Mouse (Mus musculus) v-Abl transformed pro-B cells (cell line): Measurements from ENCODE around the gene Skap1.

Source experiments
- in situ Hi-C, 2 experiments: fragments of 400-800 bp; cut with MboI; formaldehyde crosslinking; loops; one replicate each; pipeline ENCODE4 v1.15.1; 2025; ENCODE audit not compliant: unreplicated experiment in 2 of 2

The Skap1 gene

GRCm38 (mm10) chr11:96463986-96464715 is at the start of gene Skap1:
Gene Skap1 (plus strand): TSS chr11:96464593.
- in situ Hi-C loops = no loop called here

GRCm38 (mm10) chr11:96421074-96421473 is 43.3 kb upstream of the Skap1 start:
- in situ Hi-C loops = no loop called here

GRCm38 (mm10) chr11:96421517-96422265 is 42.7 kb upstream of the Skap1 start:
- in situ Hi-C loops = no loop called here

- in situ Hi-C loops = no loop called here
Observed at GRCm38 (mm10) chr11:96425193-96425592, 39.2 kb upstream of the Skap1 start.

GRCm38 (mm10) chr11:96426191-96426590 is 38.2 kb upstream of the Skap1 start:
- in situ Hi-C loops = no loop called here

- in situ Hi-C loops = no loop called here
Observed at GRCm38 (mm10) chr11:96426805-96427204, 37.6 kb upstream of the Skap1 start.

- in situ Hi-C loops = no loop called here
Observed at GRCm38 (mm10) chr11:96429062-96429461, 35.3 kb upstream of the Skap1 start.

GRCm38 (mm10) chr11:96429891-96430290 is 34.5 kb upstream of the Skap1 start:
- in situ Hi-C loops = no loop called here

- in situ Hi-C loops = no loop called here
Observed at GRCm38 (mm10) chr11:96431871-96432270, 32.5 kb upstream of the Skap1 start.

GRCm38 (mm10) chr11:96434888-96435287 is 29.5 kb upstream of the Skap1 start:
- in situ Hi-C loops = no loop called here

GRCm38 (mm10) chr11:96436525-96436924 is 27.9 kb upstream of the Skap1 start:
- in situ Hi-C loops = no loop called here

- in situ Hi-C loops = no loop called here
Observed at GRCm38 (mm10) chr11:96438787-96439186, 25.6 kb upstream of the Skap1 start.

- in situ Hi-C loops = no loop called here
Observed at GRCm38 (mm10) chr11:96441546-96442185, 22.7 kb upstream of the Skap1 start.

GRCm38 (mm10) chr11:96442468-96442867 is 21.9 kb upstream of the Skap1 start:
- in situ Hi-C loops = no loop called here

- in situ Hi-C loops = no loop called here
Observed at GRCm38 (mm10) chr11:96447931-96448330, 16.5 kb upstream of the Skap1 start.

GRCm38 (mm10) chr11:96455111-96455510 is 9.3 kb upstream of the Skap1 start:
- in situ Hi-C loops = no loop called here

- in situ Hi-C loops = no loop called here
Observed at GRCm38 (mm10) chr11:96455699-96456326, 8.6 kb upstream of the Skap1 start.

- in situ Hi-C loops = no loop called here
Observed at GRCm38 (mm10) chr11:96456508-96457305, 7.7 kb upstream of the Skap1 start.

GRCm38 (mm10) chr11:96461766-96462165 is 2.6 kb upstream of the Skap1 start:
- in situ Hi-C loops = no loop called here

GRCm38 (mm10) chr11:96462191-96462752 is 2.1 kb upstream of the Skap1 start:
- in situ Hi-C loops = no loop called here
